Mouse (Mus musculus) cerebellum, adult 11 months (tissue): ENCODE measurements at regions not wholly inside any gene's neighbourhood (a gene's known extent, or its start where the extent isn't known, plus 50 kb on each side); places are given as distances from the start of the nearest gene placed in this dataset.

Source experiments
- DNase-seq: peaks from one replicate; pipeline ENCODE4 v3.0.0; 2022

GRCm38 (mm10) chr3:65891594-65891993, 66.5 kb downstream of the Ccnl1 start:
- DNase-seq: no peak

- no peak for DNase-seq
Measured at GRCm38 (mm10) chr3:65891139-65891538, 66.9 kb downstream of the Ccnl1 start.

DNA sequence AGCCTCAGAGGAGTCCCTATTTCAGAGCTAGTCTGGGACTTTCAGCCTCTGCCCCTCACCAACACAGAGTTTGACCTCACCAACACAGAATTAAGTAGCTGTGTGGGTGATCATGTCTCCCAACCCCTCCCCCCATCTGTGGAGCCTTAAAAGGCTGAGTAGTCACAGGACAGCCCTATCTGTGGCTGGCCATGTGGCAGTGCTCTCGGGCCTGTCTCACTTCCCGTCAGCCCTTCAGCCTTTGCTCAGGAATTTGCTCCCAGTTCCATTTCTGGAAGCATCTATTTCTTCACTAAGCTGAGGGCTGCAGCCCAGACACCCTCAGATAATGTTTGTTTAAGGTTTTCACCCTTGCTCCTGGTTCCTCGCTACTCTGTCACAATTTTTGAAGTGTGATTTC, 69.1 kb downstream of the Ccnl1 start:
- DNase-seq: no peak

GRCm38 (mm10) chr3:65884571-65885011, 73.5 kb downstream of the Ccnl1 start:
- peak; percentile 34 for DNase-seq

GRCm38 (mm10) chr3:65882123-65882522, 75.9 kb downstream of the Ccnl1 start:
- no peak for DNase-seq
